Mouse (Mus musculus) NIH3T3 (cell line): ENCODE data around the gene Ednra.

Source experiments
- DNase-seq: peaks from one replicate; pipeline ENCODE4 v3.0.0-alpha.2; 2012; ENCODE audit warnings: low read depth

Gene Ednra

DNA sequence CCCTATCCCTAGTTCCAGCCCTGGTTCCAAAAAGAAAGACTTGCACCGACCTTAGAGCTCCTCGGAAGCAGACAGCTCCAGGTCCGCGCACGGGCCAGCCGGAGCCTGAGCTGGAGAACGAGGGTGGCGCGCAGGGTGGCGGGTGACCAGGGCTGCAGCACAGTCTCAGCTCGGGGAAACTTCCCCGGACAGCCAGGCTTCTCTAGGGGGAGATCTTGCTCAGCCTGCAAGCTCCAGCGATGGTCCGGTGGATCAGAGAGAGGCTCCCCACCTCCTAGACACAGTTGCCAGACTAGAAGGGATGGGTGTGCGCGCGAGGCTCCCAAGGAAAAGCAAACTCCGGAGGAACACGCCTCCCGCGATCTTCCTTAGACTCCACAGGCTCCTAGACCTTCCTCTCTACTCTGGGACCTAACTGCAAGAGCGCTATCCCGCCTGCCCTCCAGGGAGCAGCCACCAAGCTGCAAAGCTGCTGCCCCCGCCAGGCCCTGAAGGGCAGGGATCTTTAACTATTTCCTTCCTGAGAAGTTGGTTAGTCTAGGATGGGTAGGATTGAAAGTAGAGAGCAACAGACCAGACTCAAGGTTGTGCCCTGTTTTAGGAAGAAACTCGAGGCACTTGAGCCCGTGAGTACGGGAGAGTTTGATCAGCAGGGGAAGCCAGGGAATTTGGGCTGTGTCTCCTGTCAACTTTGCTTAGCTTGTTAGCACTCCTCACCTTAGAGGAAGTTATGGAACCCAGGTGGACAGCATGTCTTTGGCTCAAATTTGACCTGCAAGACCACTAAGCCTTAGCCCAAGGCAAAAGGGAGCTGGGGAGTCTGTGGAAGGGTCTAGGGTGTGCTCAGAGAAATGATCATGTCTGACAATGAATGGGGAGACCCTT lies at the start of gene Ednra:
Gene Ednra, minus strand, starts transcription at position 419 of the 885 bp plus-strand sequence.
- DNase-seq: peak; percentile 69

DNA sequence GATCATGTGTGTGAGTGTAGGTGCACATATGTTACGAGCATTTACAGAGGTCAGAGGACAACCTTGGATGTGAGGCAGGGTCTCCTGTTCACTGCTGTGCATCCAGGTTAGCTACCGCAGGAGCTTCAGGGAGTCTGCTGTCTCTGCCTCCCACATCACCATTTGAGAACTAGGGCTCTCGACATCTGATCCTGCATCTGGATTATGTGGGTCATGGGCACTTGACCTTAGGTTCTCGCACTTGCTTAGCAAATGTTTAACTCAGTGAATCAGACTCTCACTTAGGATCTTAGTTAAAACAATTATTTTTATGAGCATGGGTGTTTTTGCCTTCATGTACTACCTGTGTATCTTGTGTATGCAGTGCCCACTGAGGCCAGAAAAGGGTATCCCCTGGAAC lies 49.6 kb upstream of the Ednra start:
- no peak for DNase-seq

DNA sequence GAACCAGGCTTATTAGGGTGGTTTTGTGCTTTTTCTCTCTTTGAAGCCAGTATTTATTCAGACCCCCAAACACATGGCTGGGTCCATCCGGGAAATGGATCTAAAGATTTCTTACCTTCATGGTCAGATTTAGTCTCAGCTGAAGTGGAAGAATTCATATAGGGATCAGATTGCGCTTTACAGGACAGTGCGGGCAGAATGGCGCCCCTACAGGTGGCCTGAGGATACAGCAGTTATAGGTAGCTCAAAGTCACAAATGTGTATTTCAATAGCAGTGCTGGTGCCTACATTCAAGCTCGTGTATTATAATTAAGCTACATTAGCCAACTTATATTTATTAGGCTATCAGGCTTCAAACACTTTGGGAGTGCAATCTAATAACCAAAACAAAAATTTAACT lies 49.0 kb upstream of the Ednra start:
- DNase-seq: no peak

DNA sequence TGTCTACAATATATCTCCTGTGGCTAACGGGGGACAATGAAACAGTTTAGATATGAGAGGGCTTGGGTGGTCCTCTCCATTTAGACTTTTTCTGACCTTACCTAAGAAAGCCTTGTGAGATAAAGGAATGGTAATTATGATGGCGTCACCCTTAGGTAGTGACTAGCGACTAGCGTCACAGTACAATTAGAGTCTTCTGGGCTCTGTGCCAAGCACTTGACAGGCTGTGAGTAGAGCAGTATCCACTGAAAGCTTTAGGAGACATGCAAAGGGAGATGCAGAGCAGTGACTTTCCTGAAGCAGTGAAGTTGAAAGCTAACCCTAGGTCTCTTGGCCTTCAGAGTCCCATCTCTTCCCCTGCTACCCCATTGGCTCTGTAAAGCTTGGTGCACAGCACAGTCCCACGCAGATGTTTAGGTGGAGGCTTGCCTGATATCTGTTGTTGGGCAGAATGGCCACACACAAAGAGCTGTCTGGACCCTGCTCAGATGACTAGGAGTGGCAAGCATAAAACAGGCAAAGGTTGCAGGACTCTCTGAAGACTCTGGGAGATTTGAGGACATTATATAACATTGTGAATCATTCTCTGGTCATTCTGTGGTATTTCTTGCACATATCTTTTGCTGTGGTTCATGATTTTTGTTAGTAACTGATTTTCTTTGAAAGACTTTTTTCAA lies 48.1 kb upstream of the Ednra start:
- DNase-seq: peak; percentile 25

DNA sequence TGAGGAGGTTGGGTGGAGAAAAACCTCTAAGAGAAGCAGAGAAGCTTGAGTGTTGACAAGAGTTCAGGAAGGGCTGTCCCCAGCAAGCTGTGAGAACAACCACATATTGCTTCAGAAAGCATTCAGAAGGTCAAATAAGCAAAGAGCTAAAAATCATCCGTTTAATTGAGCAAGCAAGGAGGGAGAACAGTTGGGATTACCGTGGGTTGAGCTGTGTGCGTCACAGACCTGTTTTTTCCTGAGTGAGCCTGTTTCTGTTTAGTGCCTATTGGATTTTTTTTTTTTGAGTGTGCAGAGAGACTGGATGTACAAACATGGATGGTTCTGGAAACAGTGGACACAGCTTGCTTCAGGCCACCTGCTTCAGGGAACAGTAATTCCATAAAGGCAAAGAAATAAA lies 46.7 kb upstream of the Ednra start:
- peak; percentile 12 for DNase-seq

DNA sequence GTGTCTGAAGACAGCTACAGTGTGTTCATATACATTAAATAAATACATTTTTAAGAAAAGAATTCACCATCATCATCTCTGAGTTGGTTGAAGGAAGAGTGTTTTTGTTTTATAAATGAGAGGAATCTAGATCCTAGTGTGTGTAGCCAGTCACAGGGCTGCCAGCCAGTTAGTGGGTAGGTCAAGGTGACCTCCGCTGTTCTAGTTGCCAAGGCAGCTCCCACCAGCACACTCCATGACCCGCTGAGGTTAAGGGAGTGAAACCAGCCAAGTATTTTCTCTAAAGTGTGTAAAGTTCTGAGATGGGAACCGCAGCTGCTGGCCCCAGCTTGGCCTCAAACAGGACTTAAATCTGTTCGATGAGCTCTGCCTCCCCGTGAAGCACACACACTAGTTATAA lies 44.7 kb upstream of the Ednra start:
- no peak for DNase-seq

DNA sequence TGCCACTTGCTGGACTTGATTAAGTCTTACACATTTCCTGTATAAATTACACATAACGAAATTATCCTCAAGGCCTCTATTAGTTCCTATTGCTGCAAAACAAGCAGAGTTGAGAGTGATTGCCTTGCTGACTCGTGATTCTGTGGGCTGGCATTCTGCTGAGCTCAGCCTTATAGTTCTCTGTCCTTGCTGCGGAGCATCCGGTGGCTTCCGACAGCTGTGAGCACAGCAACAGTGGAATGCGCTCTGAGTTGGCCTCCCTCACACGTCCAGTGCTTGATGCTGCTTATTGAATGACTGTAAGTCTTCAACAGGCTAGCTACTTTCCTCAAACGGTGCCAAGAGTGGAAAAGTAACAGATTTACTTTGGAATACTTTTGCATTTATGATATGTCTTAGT lies 40.0 kb upstream of the Ednra start:
- DNase-seq: no peak

DNA sequence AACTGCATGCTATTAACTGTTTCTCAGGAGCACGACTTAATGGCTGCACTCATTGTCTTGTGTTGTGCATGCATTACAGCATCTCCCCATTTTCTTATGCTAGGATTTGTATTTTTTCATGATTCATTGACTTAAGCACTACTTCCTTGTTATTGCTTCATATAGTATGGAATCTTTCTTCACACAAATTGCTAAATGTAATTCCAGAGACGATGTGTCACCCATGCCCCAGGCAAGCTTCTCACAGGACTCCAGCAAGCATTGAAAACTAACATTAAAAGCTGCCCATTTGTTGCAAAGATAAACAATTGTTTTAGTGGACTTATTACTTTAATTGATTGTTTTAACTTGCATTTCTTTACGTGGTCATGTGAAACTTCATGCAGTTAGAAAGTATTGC lies 38.7 kb upstream of the Ednra start:
- peak; percentile 81 for DNase-seq

DNA sequence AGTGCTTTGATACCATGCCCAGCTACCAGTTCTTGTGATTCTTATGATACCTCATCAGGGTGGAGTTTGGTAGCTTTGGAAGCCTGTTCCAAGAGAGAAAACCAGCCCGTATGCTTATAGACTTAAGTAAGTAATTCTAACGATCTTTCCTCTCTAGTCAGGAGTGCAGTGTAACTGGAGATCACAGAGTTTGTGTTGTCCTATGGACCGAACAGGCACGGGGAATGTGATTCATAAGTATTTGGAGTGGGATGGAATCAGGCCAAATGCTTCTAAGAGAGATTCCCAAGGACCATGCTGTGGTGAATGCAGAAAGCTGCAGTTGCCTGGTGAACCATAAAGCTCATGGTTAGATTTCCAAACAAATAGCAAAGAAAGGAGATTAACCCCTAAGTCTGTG lies 31.2 kb upstream of the Ednra start:
- DNase-seq: peak; percentile 74

DNA sequence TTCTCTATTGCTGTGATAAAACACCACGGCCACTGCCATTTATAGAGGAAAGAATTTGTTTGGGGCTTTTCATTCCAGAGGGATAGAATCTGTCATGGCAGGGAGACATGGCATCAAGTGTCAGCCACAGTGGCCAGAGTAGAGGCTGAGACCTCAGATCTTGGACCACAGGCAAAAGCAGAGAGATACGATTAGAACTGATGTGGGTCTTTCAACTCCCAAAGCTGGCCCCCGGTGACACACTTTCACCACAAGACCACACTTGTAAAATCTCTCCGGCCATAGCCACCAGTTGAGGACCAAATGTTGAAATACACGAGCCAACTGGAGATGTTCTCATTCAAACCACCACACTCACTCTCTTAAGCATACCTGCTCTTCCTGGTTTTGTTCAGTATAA lies 29.5 kb upstream of the Ednra start:
- no peak for DNase-seq

DNA sequence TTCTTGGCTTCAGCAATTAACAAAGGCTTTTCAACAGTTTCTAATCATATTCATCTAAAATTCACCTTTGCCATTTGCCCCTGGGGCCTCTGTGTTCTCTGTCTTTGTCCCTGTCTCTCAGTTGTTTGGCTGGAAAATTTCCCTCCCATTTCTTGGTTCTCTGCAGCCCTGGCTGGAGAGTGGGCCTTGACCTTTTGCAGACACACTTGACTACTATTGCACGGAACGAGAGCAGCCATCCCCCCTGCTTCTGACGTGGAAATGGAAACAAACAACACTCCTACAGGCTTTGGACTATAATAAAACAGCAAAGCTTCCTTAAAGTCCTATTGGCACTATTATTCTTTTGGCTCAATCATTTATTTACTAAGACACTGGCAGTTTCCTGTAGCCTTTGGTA lies 27.8 kb upstream of the Ednra start:
- DNase-seq: no peak

DNA sequence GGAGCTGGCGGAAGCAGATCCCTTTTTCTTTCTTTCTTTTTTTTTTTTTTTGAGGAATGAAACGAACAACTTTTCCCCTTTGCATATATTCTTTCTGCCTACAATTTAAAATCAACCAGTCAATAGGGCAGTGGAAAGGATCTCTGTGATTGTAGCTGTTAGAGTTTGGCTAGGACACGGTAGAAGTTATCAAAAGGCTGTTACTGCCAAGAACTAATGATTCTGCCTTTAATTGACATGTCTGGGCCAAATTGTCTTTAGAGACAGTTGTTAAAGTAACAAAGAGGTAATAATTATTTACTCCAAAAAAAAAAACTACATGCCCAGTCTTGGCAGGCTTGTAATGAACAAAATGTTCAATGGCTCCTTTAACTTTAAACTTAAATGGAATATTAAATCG lies 26.1 kb upstream of the Ednra start:
- no peak for DNase-seq

DNA sequence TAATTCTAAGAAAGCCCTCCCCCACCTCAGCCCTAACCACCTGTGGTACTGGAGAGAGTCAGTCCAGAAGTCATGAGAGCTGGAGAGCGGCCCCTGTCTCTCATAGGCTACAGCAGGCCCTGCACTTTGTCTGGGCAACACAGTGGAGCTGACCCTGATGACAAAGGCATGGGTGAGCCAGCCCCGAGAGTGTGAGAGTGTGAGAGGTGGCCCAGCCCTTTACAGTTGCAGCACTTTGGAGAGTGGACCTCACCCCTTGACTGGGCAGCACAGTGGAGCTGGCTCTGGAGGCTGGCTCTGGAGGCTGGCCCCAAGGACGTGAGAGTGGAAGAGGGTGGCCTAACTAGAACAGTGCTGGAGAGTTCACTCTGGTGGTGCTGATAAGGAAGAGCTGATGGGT lies 20.2 kb upstream of the Ednra start:
- no peak for DNase-seq

DNA sequence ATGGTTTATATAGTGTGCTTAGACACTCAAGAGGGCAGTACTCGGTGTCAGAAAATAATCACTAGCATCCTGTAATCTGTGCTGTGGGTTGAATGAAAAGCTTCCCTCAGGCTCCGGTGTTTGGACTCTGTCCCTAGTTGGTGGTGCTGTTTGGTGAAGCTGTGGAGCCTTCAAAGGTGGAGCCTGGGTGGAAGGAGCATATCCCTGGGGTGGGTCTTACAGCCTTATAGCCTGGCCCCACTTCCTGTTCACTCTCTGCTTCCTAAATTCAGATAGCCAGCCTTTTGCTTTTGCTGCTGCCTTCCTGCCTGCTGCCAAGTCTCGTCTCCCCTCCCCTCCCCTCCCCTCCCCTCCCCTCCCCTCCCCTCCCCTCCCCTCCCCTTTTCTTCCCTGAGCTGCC lies 18.1 kb upstream of the Ednra start:
- no peak for DNase-seq

DNA sequence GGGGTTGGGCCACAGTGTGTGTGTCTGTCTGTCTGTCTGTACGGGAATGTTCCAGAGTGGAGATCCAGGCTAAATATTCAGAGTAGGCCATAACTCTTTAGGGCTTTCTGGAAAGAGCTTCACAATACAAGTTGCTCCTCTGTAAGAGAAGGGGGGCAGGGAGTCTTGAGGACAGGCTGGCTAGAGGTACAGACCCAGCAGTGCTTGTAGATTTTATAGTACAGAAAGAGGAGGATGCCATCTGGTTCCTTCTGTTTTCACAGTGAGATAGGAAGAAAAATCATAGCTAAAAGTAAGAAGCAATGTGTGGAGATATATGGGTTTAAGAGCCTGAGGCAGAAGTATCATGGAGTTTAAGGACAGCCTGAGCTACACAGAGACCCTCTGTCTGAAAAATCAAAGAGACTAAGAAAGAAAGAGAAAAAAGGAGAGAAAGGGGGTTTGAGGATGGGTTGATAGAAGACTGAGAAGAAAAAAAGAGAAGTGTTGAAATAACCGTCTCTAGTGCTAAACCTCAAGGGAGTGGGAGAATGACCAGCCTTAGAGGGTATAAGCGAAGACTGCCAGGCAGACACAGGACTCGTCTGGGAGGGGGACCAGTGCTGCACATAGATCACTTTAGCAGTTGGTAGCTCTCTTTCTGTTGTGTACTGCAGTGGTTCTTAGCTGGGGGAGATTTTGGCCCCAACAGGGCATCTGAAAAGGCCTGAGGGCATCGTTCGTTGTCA lies 16.9 kb upstream of the Ednra start:
- no peak for DNase-seq

DNA sequence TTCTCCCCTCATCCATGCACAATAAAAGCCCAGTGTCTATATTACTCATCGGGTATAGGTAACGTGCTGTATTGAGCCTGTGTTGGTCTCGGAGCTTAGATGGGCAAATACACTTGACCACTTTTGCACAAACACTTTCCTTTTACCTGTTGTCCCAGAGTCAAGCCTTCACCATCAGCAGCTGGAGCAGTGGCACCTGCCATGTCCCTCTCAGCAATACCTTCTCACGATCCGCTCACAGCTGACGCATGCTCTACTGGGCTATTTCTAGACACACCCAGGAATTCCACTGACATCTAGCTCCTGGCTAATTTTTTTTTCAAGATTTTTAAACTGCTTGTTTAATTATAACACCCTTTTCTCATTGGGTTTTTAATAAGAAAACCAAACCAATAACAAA lies 14.2 kb upstream of the Ednra start:
- no peak for DNase-seq

DNA sequence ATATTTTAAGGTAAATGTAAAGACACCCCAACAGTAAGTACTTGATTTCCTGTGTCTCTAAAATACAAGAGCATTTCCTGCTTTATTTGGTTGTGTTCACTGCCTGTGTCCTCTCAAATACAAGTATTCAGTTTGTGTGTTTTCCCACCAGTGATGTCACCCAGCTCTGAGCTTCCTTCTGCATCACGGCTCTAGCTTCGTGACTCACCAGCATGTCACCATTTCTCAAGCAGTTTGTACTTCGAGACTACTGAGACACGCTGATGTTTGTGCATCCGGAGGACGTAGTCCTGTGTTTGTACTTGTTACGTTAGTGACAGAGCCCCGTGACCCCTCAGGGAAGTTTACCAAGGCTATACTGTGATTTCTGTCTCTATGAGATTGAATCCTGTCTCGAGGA lies 13.1 kb upstream of the Ednra start:
- DNase-seq: peak; percentile 68

DNA sequence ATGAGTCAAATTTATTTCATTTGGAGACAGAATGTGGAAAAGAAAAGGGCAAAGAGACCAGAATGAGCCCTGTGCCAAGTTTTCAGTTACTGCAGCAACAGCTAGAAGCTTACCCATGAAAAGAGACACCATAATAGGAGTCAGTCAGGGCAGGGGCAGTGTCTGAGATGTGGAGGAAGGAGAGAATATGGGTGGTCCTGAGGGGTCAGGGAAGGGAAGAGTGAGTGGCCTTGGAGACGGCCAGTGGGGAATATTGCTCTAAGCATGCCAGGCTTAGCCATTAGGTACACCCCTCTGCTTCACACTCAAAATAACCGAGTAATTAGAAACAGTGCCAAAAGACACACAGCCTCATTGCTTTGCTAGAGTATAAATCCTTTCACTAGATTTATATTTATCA lies 9.5 kb upstream of the Ednra start:
- no peak for DNase-seq

DNA sequence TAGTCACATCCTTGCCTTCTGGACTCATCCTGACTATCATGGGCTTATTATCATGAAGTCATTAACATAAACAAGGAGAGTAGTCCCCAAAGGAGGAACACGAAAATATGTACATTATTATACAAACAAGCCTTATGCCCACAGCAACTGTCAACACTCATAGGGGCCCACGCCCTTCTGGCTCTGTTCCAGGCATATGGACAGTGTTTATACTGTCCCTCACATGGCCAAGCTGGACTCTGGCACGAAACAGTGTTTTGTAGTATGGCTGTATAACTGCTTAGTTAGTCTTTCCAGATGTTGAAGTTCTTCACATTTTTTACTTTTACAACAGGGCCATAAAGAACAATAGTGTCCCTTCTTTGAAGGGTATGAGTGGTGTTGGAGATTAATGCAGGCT lies 8.7 kb upstream of the Ednra start:
- peak; percentile 19 for DNase-seq

DNA sequence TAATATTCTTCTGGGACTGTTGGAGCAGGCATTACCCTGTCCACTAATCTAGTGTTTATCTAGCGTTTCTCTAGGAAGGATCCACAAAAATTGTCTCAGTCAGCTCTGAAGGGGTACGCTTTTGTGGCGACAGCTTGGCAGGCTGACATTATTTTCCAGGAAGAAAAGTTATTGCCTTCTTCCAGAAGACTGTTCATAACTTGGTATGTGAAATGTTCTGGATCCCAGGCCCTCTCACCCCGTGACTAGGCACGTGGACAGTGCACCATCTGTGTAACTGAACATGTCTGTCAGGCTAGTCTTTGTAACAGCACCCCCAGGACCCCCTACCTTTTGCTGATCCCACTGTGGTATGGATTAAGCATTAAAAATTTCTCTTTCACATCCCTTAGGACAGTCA lies 1.1 kb upstream of the Ednra start:
- DNase-seq: no peak

DNA sequence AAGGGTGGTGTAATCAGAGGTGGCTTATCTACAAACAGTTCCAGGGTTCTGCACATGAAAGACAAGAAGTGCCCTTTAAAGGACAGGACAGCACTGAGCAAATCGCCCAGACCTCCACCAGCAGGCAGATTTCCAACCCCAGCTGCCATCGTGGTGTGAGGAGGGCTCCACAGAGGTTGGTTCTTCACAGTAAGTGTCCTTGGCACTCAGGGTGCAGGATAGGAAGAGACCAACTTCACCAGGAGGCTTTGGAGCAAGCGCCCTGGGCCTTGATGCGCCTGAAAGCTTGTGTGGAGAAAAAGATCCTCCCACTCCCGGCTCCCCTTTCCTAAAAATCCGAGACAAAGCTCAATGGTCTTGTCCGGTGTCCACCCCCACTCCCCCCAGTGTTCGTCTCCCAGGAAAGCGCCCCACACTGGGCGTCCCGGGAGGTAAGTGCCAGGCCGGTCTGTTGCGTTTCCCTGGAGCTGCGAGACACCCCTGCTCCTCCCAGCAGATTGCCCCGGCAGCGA lies 674 bp downstream of the Ednra start:
- no peak for DNase-seq

DNA sequence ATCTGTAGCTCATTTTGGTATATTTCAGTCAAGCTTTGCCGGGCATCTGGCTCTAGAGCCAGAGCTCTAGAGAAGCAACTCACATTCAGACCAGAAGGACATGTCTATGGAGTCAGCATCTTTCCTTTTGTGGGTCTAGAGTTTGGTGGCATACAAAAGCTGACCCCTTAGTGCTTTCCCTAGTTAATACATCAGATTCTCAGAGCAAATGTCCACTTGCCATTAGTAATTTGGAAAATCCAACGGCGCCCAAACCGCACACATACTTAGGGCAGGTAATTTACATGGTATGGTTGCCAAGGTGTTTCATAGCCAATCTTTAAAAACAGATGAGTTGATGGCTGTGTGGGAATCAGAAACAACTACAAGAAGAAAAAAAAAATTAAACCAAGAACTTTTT lies 1.2 kb downstream of the Ednra start:
- no peak for DNase-seq

DNA sequence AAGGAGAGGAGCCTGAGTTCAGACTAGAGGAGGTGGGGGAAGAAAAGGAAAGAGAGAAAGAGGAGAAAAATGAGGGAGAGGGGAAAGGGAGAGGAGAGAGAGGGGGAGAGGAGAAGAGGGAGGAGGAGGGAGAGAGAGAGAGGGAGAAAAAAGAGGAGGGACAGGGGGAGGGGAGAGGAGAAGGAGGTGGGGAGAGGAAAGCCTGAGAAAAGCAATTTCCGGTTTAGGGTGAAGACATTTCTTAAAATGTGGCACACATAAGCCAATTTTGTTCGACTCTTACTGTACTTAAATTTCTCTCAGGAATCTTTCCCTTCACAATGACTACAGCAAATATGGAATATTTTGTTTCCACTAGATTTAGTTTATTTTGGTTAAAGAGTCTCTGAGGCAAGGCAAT lies 5.3 kb downstream of the Ednra start:
- DNase-seq: no peak
